Mouse (Mus musculus) kidney, postnatal 4 days (tissue): ENCODE data around the gene Ppp1r1c.

Experiments used
- DNase-seq, 2 experiments: peaks; one replicate each; pipeline ENCODE4 v3.0.0; 2021; ENCODE audit warnings: mixed read lengths in 2 of 2

The Ppp1r1c gene

GRCm38 (mm10) chr2:79707575-79707974, at the start of gene Ppp1r1c:
Gene Ppp1r1c, plus strand, starts transcription at chr2:79707780.
- DNase-seq = no peak

DNA sequence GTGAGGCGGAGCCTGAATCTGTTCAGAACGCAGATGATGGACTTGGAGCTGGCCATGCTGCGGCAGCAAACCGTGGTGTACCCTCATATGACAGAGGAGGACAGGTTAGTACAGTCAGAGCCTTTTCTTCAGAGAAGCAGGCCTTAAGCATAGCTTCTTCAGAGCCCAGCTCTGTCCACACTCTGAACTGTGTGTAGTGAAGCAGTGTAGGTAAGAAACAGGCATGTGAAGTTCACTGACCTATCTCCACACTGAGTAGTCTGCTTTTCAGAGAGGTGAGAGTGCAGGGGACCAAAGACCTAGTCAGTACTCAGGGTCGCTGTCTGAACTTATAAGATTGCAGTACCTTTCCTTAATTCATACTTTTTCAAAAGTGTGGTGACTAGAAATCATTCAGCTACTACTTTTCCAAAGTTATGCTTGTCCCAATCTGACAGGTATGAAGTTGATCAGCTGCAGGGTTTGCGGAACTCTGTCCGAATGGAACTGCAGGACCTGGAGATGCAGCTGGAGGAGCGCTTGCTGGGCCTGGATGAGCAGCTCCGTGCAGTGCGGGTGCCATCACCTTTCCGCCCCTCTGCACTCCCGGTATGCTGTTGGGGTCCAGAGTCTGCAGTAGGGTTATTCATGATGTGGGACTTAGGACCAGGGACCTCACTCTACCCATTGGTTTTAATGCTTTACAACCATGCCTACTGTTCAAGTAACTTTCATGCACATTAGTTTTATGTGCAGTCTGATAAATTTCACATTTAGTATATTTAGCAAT, 47.0 kb upstream of the Ppp1r1c start:
- DNase-seq = peak; percentile 51 to 72

- no peak for DNase-seq
These were observed 46.0 kb upstream of the Ppp1r1c start for GRCm38 (mm10) chr2:79661486-79662104.

DNA sequence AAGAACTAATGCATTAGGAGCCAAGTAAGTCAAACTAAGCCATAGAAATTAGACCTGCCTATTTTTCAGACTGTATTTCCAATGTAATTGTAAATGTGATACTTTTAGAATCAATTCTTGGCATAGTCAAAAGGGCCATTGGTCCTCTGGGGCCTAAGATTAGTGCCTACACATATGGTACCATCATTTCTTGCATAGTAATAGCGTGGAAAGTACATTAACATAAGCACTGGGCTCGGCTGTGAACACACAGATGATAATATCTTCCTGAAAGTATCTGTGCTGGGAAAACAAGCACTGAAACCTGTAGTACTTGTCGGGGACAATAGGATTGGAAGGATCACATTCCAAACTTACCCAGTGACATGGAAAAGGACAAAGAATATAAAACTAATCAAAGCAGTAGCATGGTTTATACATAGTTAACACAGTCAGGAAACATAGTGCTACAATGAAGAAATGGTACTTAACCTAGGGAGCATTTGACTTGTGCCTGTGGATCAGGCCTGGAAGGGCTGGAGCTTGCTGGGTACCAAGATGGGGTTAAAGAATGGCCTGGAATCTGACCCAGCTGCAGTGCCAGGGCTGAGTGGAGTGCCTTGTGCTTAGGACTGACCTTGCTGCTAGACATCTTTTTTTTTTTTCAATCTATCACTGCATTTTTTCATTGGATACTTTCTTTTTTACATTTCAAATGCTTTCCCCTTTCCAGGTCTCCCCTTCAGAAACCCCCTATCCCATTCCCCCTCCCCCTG, 42.9 kb upstream of the Ppp1r1c start:
- no peak for DNase-seq

DNA sequence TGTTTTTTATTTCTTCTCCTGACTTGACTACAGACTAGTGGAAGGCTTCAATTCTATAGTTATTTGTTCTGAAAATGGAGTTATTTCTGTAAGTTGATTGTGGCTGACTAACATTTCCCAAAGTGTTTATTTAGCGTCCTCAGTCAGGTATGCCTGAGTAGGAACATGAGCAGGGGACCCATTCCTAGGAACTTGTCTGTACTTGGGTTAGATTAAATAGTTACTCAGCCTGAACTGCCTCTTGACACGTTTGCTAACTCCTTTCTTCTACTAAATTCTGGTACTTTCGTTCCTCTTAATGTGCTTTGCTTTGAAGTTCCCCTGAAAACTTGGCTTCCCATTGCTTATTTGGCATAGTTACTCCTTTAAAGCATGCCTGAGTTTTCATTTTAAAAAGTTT, 42.1 kb upstream of the Ppp1r1c start:
- DNase-seq = no peak

DNA sequence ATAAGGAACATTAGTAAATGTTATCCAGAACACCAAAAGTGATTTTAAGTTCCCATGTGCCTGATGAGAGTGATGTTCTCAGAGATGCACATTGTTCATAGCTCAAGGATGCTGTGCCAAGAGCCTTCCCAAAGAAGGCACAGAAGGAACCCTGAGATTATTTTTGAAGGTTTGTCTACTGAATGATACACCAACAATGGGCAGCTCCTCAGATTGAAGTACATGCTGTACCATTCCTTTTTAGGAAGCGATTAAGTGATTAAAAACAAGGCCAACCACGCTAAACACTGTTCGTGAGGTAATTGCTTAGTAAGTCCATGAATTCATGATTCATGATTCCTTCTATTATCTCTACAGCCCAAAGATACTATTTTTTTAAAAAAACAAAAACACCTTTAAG, 32.3 kb upstream of the Ppp1r1c start:
- no peak for DNase-seq

GRCm38 (mm10) chr2:79677663-79678257, 29.8 kb upstream of the Ppp1r1c start:
- no peak for DNase-seq

GRCm38 (mm10) chr2:79681672-79682071, 25.9 kb upstream of the Ppp1r1c start:
- no peak for DNase-seq

DNA sequence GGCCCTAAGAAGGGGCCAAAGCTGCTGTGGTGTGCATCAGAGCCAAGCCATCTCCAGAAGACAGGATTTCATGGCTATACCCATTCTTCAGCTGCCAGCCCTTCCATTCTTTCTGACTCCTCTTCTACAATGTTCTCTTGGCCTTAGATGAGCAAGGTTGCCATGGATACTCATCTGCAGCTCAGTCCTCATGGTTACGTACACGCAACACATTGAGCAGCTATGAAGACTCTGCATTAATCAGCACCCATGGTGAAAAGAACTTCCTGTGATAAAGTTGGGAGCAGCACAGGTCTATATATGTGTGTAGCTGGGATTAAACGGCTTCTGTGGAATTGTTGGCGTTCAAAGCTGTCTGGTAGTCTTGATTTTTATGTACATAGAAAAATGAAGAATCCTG, 24.3 kb upstream of the Ppp1r1c start:
- no peak for DNase-seq

DNA sequence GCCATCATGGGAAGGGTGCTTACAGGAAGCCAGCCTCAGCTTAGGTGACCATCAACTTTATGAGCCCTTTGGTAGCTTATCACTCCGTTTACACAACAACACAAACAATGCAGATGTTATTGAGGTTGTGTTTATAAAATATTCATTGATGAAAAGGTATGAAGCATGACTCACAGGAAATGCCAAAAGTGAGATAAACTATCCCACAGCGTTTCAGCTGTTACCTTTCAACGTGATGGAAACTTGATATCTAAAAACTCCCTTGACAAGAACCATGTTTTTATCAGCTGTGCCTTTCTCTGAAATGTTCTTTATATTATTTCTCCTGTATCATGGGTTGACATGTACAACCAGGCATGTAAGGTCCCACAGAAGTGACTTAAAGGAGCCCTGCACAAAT, 16.7 kb upstream of the Ppp1r1c start:
- DNase-seq = no peak

DNA sequence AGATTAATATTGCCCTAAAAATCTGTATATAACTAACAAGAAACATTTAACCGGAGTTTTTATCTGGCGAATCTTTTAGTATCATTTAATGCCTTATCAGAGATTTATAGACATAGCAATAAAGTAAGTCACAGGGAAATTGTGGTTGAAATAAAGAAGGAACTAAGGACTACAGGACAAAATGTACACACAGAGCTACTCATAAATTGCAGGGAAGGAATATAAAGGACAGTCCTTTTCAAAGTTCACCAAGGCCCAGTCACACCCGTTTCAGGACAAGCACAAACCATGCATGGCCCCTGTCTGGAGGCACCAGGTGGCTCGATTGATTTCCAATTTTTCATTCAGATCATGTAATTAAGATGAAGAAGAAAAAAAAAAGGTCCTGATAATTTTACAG, 12.4 kb upstream of the Ppp1r1c start:
- no peak for DNase-seq

GRCm38 (mm10) chr2:79695939-79696338, 11.6 kb upstream of the Ppp1r1c start:
- no peak for DNase-seq

DNA sequence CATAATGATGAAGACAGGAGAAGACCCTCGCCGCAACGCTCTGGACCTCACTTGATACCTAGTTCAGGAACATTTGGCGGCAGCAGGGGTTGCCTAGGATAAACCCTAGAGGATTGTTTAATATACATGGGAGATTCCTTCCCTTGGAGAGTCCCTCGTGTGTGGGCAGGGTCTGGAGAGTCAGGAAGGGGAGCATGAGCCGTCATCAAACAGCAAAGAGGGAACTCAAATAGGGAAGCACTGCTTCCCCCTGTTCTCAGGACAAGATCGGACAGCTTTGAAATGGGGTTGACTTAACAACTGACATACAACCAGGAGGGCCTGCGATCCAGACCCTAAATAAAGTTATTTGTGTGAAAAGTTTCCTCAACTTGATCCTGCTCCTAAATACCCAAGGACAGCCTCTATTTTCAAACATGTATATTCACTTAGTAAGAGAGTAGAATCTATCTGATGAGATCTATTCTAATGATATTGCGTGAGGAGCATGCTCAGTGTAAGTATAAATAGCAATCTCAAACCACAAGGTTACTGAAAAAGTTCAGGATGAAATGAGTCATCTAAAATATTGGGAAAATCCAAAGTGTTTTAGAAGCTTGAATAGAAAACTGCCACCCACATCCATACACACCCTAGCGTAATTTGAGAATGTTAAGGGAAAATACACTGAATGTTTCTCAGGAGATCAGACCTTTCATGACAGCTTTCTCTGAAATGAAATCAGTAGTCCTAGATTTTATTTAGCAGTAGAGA, 10.9 kb upstream of the Ppp1r1c start:
- no peak for DNase-seq

GRCm38 (mm10) chr2:79698166-79698565, 9.4 kb upstream of the Ppp1r1c start:
- DNase-seq = no peak

DNA sequence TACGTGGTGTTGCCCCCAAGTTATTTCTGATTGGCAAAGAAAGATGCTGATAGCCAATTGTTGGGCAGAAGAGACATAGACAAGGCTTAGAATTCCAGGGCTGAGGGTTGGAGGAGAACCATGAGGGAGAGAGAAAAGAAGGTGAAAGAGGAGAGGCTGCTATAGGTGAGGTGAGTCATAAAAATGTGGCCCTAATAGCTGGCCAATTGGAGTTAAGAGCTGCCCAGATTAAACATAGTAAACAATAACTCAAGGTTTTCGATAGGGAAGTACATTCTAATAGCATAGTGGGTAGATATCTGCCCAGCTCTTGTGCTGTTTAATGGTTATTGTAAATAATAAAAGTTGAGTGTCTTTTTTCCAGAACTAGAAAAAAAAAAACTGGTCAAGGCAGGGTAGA, 2.8 kb upstream of the Ppp1r1c start:
- DNase-seq = no peak

DNA sequence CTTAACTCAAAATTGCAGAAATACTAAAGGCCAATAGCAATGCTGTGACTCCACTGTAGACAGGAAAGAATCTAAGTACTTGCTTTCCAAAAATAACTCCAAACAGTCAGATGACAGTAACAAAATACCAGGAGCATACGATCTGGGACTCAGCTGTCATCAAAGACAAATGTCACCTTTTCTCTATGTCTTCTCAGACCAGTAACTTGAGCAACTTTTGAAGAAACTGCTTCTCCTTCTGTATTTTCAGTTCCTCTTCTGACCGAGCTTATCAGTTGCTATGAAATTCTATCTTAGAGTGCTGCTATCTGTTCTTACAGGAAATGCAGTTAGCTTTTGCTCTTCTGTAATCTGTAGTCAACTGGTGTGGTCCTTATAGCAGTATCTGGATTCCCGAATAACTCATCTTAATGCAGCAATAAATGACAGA, 6.1 kb downstream of the Ppp1r1c start:
- no peak for DNase-seq

DNA sequence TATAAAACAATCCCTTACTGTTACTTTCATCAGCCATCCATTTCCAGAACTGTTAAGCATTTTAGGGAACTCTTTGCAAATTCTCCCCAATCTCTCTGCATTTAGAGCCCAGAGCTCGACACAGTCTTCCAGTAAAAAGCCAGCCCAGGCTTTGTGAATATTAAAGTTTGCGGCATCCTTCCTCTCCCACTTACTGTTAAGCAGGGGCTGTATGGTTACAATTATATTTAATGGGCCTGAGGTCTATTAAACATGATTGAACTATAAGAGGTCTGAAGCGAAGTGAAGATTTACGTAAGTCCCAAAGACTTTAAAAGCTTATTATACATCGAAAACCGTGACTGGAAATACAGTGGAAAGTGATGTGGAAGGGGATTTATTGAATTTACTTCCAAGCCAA, 7.2 kb downstream of the Ppp1r1c start:
- DNase-seq = no peak

DNA sequence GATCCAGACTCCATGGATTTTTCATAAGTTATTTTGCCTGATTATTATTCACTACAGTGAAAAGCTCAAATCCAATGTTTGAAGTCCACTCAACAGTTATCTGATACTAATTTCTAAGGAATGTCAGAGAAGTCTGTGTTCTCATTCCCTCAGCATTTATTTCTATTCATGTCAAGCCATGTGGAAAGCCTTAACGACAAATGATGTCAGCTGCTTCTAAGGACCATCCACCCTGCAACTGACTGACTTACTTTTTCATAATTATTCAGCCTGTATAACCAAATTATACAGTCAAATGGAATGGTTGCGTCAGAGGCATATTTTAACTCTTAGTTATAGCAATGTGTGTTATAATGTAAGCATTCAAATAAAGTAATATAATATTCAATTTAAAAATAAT, 8.3 kb downstream of the Ppp1r1c start:
- no peak for DNase-seq

- no peak for DNase-seq
These were observed 10.3 kb downstream of the Ppp1r1c start for GRCm38 (mm10) chr2:79717846-79718245.

DNA sequence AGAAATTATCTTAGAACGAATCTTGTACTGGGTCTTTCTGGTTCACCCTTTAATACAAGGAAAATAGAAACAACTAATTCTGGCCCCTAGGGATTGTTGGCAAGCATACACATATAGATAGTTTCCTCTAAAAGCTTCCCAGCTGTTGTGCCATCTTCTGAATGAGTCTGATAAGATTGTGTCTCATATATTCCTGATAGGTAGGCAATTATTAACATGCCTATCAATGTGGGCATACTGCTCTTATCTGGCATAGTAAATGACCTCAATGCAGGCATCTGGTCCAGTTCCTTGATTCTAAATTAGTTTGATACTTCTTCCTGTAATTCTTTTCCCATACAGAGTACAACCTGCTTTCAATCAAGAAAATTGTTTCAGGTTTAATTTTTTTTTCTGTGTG, 14.8 kb downstream of the Ppp1r1c start:
- DNase-seq = no peak

- DNase-seq = peak; percentile 67 to 74
These were observed 31.4 kb downstream of the Ppp1r1c start for GRCm38 (mm10) chr2:79738958-79739357.

- no peak for DNase-seq
These were observed 34.4 kb downstream of the Ppp1r1c start for GRCm38 (mm10) chr2:79741966-79742365.

- no peak for DNase-seq
These were observed 36.6 kb downstream of the Ppp1r1c start for GRCm38 (mm10) chr2:79744164-79744563.
